Mouse (Mus musculus): ENCODE measurements around the gene Glod4.

Glod4 gene

DNA sequence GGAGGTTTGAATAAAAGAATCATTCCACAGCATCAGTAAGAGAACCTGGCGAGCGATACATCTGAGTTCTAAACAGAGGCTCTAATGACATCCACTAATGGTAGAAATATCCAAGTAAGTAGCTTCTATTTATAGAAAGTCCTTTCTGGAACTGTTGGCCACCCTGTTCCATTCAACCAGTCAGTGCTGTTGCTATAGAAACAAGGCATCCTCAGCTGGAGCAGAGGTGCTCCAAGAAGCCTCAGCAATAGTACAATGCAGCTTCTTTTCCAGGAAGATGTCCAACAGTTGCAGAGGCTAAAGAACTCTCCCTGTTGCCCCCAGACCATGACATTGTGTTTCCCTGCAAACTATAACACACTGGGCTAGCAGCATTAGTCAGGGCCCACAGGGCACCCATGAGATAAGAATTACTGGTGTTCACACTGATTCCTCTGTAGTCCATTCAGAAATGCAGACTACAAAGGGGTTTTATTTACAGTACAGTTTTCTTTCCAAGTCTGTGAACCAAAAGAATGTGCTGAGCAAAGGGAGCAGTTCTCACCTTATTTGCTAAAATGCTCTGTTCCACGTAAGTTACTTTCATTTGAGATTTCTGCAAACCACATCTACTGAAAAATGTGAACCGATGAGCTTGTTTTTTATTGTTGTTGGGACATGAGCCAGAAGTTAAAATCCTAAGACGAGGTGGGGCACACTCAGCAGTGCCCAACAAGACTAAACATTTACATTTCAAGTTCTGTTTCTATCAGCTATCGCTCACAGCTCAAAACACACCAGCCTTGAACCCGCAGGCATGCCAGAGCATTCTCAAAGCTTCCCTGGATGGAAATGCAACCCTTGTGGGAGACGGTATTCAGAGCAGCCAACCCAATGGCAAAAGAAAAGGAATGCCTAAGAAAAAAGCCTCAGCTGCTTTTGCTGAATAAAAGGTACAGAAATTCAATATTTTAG is 95.2 kb downstream of the Glod4 start:
- DNase-seq (ENCODE audit: low read depth in 1 of 2, low spot score in 2 of 2) = no peak

- no peak for DNase-seq (ENCODE audit: low read depth in 1 of 2, low spot score in 2 of 2)
Measured at GRCm38 (mm10) chr11:76146187-76147010, 97.1 kb downstream of the Glod4 start.

DNA sequence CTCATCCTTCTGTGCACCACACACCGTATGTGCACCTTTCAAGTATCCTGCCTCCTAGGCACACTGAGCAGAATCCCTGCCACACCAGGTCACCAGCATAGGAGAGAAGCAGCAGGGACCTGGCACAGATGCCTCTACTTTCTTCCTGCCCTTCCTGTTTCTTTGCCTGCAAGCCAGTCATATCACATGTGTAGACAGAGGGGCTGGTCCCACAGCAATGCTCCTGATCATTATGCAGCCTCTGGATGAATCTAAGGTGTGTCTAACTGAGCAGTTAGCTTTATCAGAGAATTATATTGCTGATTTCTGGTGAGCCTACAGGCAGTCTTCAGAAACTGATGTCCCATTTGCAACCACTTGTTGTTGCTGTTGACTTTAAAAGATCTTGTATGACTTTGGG is 98.4 kb downstream of the Glod4 start:
- no peak for DNase-seq (ENCODE audit: low read depth in 1 of 2, low spot score in 2 of 2)

GRCm38 (mm10) chr11:76144386-76144785 is 99.1 kb downstream of the Glod4 start:
- no peak for DNase-seq (ENCODE audit: low read depth in 1 of 2, low spot score in 2 of 2)

DNA sequence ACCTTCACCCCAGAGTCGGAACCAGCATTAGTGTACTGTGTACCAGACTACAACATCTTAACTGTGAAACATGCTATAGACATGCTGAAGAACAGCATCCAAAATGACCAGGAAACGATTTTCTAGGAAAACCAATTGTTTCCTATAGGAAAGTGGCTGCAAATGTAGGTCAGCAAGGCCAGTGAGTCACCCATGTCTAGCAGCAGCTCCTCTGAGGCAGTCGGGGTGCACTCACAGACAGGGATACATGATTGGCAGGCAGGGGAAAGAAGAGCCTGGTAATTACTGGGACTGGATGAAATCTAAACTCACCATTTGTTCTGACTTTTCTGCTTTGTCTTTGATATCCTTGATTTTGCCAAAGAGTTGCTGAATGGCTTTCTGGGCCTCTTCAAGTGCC is 105.5 kb downstream of the Glod4 start:
- no peak for DNase-seq (ENCODE audit: low read depth in 1 of 2, low spot score in 2 of 2)

GRCm38 (mm10) chr11:76135641-76136437 is 107.7 kb downstream of the Glod4 start:
- no peak for DNase-seq (ENCODE audit: low read depth in 1 of 2, low spot score in 2 of 2)

GRCm38 (mm10) chr11:76130859-76131258 is 112.7 kb downstream of the Glod4 start:
- no peak for DNase-seq (ENCODE audit: low read depth in 1 of 2, low spot score in 2 of 2)

GRCm38 (mm10) chr11:76125386-76125785 is 118.1 kb downstream of the Glod4 start:
- no peak for DNase-seq (ENCODE audit: low read depth in 1 of 2, low spot score in 2 of 2)

DNA sequence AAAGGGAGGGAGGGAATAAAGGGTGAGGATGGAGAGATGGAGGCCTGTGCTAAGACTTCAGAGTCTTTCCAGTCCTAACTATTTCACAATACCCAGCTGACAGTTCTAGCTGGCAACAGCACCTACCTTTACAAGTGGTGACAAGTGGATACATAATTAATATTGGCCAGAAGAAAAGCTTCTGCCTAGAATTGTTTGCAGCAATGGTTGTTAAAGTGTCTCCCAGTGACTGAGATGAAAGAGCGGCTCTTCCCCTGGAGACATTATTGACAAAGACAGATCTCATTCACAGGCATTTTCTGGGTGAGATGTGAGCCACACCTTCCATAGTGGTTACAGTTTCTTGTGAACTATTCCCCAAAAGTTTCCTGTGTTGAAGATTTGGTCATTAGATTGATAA is 120.0 kb downstream of the Glod4 start:
- DNase-seq (ENCODE audit: low read depth in 1 of 2, low spot score in 2 of 2) = no peak

GRCm38 (mm10) chr11:76122571-76122970 is 121.0 kb downstream of the Glod4 start:
- DNase-seq (ENCODE audit: low read depth in 1 of 2, low spot score in 2 of 2) = no peak

DNA sequence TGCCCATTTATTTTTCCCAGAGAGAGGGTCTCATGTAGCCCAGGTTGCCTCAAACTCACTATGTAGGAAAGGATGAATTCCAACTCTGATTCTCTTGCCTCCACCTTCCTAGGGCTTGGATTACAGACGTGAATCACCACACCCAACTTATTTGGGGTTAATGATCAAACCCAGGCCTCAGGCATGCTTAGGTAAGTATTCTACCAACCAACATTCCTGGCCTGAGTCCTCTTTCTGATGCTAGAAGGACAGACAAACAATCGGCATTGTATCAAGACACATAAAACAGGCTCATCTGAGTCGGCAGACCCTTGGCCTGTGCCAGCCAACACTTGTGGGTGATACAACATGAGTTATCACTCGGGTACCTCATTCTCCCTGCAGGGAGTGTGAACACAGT is 122.4 kb downstream of the Glod4 start:
- DNase-seq (ENCODE audit: low read depth in 1 of 2, low spot score in 2 of 2) = no peak

- DNase-seq (ENCODE audit: low read depth in 1 of 2, low spot score in 2 of 2) = no peak
Measured at GRCm38 (mm10) chr11:76120407-76120901, 123.1 kb downstream of the Glod4 start.

GRCm38 (mm10) chr11:76110416-76110815 is 133.1 kb downstream of the Glod4 start:
- no peak for DNase-seq (ENCODE audit: low read depth in 1 of 2, low spot score in 2 of 2)

DNA sequence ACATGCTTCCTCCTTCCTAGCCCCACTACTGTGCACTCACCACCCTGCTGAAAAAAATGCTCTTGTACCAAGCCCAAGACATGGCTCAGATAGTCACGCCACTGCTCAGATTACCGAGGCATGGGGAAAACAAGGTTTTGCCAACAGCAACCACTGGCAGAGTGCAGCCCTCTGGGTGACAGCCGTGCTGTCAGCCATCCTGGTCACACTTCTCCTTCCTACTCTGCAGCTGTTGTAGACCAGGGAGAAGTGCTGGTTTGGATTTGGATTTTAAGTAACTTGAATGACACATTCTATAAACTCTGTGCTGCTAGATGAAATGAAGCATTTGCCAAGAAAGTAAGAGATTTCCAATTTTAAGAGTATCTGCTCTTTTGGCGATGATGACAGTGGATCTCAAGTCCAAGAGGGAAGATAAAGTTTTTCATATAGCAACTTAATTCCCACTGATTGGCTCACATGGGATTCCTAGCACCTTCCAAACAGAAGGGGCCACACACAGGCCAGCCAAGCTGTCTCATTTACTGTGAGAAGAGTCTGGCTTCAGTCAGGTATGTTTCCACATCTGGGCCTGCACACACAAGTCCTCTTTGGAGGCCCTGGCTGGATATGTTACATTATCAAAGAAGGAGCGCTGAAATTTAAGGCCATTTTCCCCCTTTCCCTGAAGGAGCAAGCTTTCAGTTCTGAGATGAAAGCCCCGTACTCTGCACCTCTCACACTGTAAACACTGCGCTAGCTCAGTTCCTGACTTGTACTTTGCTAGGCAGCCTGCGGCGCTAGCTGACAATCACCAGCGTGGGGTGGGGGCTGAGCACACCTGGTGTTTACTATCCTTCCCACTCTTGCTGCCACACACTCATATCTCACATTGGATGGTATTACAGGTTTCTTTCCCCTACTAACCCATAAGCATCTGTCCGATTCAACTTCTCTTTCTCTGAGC is 136.7 kb downstream of the Glod4 start:
- DNase-seq (ENCODE audit: low read depth in 1 of 2, low spot score in 2 of 2) = no peak

DNA sequence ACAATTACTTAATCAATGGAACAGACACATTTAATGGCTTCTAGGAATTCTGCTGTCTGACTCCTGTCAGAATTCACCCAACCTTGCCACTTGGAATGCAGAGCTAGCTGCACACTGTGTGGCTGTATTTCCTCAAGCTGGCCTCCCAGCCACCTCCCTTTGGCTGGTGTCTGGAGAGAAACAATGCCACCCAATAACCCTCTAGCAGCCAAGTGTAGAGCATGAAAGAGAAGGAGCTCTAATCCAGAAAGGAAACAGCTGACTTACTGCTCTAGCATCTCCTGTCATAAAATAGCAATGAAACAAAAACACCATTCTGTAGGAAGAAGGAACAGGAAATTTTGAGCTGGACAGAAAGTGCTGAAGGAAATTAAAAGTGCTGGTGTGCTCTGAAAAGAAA is 142.4 kb downstream of the Glod4 start:
- DNase-seq (ENCODE audit: low read depth in 1 of 2, low spot score in 2 of 2) = no peak

DNA sequence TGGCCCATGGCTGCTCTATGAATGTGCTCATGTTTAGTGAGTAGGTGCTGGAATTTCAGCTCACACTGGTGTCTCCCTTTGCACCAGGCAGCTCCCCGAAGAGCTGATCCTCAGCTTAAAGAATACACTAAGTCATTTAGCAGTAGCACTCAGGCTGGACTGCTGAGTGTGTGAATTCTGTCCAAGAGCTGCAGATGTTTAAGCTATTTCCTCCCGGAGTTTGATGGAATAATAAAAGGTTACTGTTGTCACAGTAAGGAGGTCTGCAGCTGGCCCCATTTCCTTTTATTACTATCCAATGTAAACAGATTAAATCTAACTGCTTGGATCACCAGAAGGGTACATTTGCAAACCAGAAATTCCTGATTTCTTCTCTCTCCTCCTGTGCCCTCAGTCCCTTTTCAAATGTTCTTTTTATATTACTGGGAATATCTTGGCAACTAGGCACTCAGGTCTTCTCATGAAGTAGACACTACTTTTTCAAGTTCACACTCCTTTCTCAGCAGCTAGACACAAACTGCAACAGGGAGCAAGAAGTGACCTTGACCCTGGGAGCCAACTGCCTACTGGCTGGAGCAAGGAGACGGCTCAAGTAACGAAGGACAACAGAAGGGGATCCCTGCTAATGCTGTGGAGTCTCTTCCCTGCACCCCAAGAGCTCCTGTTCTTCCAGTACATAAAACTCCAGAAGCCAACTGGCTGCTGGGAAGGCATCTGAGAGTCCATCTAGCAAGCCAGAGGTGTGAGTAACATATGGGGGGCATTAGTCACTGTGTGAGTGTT is 144.1 kb downstream of the Glod4 start:
- no peak for DNase-seq (ENCODE audit: low read depth in 1 of 2, low spot score in 2 of 2)

- DNase-seq (ENCODE audit: low read depth in 1 of 2, low spot score in 2 of 2) = no peak
Measured at GRCm38 (mm10) chr11:76093610-76094009, 149.9 kb downstream of the Glod4 start.

DNA sequence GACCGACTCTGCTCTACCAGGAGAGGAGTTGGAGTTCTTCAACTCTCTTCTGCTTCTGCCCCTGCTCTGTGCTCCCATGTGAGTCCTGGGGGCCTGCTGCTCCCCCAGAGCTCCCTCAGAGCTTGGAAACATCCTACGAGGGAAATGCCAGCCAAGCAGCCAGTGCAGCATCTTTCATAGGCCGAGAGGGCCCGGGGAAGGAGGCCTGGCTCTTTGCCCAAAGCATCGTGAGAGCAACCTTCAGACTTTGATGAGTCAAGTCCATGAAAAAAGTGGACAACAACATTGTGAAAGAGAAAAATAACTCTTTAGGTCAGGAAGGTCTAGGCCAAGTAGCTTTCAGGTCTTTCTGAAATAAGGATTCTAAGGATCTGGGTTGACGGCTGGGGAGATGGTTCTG is 153.7 kb downstream of the Glod4 start:
- DNase-seq (ENCODE audit: low read depth in 1 of 2, low spot score in 2 of 2) = no peak

GRCm38 (mm10) chr11:76088506-76088905 is 155.0 kb downstream of the Glod4 start:
- no peak for DNase-seq (ENCODE audit: low read depth in 1 of 2, low spot score in 2 of 2)
